Mouse (Mus musculus) intestine, embryonic 15.5 days (tissue): ENCODE measurements around the gene Nudt2. TPM values are rescaled to one million over a fixed set of nuclear protein-coding genes. Genes with fewer than 3 reads are reported as not detected.
"Not testable (repeated sequence)": the region's sequence is repeated elsewhere in the genome, so short reads cannot be mapped to it uniquely, and the experiment has no call there.

Experiments
- ATAC-seq: fragments of 200-750 bp; cut with Nextera tagmentation; 2 replicates; pipeline ENCODE4 v1.8.0; 2017; ENCODE audit warnings: moderate TSS enrichment, moderate library complexity
- H3K27ac ChIP-seq: fragments of 300-500 bp; sonication (generic); 2 replicates; pipeline ENCODE4 v1.5.1; 2015; ENCODE audit warnings: mild to moderate bottlenecking, inconsistent platforms
- H3K27me3 ChIP-seq: fragments of 300-500 bp; sonication (generic); replicated peaks from 2 replicates; pipeline ENCODE4 v1.6.1; 2015; ENCODE audit warnings: inconsistent platforms
- H3K36me3 ChIP-seq: fragments of 300-500 bp; sonication (generic); 2 replicates; pipeline ENCODE4 v1.6.1; 2015; ENCODE audit warnings: inconsistent platforms
- H3K4me1 ChIP-seq: fragments of 300-500 bp; sonication (generic); replicated peaks from 2 replicates; pipeline ENCODE4 v1.6.1; 2015; ENCODE audit warnings: inconsistent platforms
- H3K4me2 ChIP-seq: fragments of 300-500 bp; sonication (generic); replicated peaks from 2 replicates; pipeline ENCODE4 v1.6.1; 2015; ENCODE audit warnings: mild to moderate bottlenecking, inconsistent platforms
- H3K4me3 ChIP-seq: fragments of 300-500 bp; sonication (generic); replicated peaks from 2 replicates; pipeline ENCODE4 v1.5.1; 2015; ENCODE audit warnings: inconsistent platforms
- H3K9ac ChIP-seq: fragments of 300-500 bp; sonication (generic); 2 replicates; pipeline ENCODE4 v1.6.1; 2015; ENCODE audit warnings: inconsistent platforms
- H3K9me3 ChIP-seq: fragments of 300-500 bp; sonication (generic); 2 replicates; pipeline ENCODE4 v1.6.1; 2016; ENCODE audit warnings: inconsistent platforms
- WGBS: fragments of 180-500 bp; shearing (Covaris S2); methylation state at CpG from one replicate; pipeline ENCODE4 v1.1.7; 2015; 5-methylcytosine and 5-hydroxymethylcytosine counted together
- polyA plus RNA-seq: library from polyadenylated mRNA; unstranded; fragments of >200 nt; fragmentation: Nextera tagmentation; extraction: Ambion mirVana; gene quantifications from 2 replicates; pipeline ENCODE4 v1.2.1, GENCODE M21; 2015

The Nudt2 gene
- polyA plus RNA-seq: 61.4 and 62.3 TPM in 2 replicates

DNA sequence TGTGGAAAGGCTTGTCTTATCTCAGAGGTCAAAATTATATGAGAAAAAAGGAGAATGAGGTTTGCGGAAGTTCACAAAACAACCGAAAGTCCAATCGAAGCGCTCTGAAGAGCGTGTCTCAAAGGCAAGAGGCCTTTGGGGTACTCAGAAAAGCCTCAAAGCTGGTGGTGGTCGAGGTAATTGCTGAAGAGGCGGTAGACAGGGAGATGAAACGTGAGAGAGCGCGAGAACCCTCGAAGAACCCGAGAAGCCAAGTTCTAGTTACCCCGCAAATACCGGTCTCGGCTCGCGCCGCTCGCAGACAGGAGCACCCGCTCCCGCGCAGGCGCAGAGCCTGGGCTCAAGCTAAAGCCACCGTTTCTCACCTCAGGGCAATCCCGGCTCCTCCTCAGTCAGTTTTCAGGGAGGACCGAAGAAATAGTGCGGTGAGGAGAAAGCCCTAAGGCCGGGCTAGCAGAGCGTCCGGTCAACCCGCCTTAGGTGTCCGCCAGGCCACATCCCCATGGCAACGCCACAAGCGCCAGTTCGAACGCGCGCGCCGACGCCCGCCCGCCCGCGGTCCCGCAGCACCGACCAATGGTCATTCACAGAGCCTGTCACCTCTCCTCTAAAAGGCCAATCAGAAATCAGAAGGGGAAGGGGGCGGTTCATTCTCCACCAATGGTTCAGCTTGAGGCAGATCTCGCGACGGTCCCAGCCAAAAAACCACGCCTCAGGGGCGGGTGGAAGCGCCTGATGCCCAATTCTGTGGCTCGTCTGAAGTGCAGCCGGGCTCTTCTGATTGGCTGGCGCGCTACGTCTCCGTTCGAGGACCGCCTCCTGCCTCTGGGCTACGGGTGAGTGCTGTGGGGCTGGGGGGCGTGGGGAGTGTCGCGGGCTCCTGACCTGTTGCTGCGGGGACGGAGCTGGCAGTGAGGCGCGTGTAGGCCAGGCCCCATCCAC lies at the start of gene Nudt2, which contains the start of gene Kif24:
Nudt2 (plus strand) TSS at position 807 of the 942 bp plus-strand sequence.
Kif24 (minus strand) TSS at position 543 of the 942 bp plus-strand sequence.
- under 1% methylated on average over 70 of the region's 70 CpGs for WGBS

DNA sequence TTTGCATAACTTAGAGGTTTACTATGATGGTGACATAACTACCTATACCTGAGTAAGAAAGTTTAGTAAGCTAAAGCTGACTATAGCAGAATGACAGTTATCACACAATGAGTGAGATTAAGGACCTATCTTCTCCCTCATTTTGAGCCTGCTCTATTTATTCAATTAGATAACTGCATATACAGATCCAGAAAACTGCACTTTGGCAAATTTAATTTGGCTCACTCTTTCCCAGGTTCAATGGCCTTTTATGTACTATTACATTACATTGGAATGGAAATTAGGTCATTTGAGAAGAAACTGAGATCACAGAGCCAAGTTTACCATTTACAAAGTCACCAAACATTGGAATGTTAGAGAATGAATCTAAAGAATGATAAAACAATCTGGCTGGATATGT lies 48.0 kb upstream of the Nudt2 start:
- Histone ChIP-seq H3K9ac (no peak overlapping the region), H3K27ac (no peak overlapping the region), H3K9me3 (no peaks in the 10 kb centered on the region), H3K4me3 (no peak overlapping the region), H3K27me3 (no peaks in the 10 kb centered on the region), H3K36me3 (no peaks in the 10 kb centered on the region), H3K4me2 (no peak overlapping the region), H3K4me1 (no peaks in the 10 kb centered on the region)
- no peak for ATAC-seq

More for the DNA sequence above, at the start of gene Nudt2, which contains the start of gene Kif24:
- Histone ChIP-seq H3K4me3 (peak within 1 kb of the TSS; percentile 78), H3K36me3 (no peaks in the 10 kb centered on the region), H3K4me2 (peak within 1 kb of the TSS; percentile 75), H3K27ac (peak within 1 kb of the TSS; percentile 81), H3K4me1 (peaks cover 9% of the 10 kb centered on the region; the same call in 1 of the 2 replicates), H3K27me3 (no peaks in the 10 kb centered on the region), H3K9me3 (no peaks in the 10 kb centered on the region), H3K9ac (peak within 1 kb of the TSS; percentile 70)
- ATAC-seq: peak; percentile 99

DNA sequence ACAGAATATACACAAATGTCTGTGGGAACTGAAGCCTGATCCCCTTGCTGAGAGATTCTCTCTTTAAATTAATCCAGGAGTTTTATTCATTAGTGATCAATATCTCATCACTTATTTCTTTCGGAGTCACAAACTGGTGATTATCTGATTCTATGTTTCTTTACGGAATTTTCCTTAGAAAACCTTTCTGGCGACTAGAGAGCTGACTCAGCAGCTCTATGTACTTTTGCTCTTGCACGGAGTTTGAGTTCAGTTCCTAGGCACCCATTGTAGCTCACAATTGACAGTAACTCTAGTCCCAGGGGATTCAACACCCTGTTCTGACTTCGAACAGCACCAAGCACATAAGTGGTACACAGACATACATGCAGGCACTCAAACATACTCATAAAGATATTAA lies 26.0 kb upstream of the Nudt2 start:
- no peak overlapping the region for H3K27ac ChIP-seq
- no peak overlapping the region for H3K4me2 ChIP-seq
- no peaks in the 10 kb centered on the region for H3K36me3 ChIP-seq
- H3K9ac ChIP-seq: no peak overlapping the region
- H3K4me3 ChIP-seq: no peak overlapping the region
- no peaks in the 10 kb centered on the region for H3K9me3 ChIP-seq
- 85% methylated on average over 5 of the region's 5 CpGs for WGBS
- H3K4me1 ChIP-seq: no peaks in the 10 kb centered on the region
- ATAC-seq: no peak
- H3K27me3 ChIP-seq: no peaks in the 10 kb centered on the region

GRCm38 (mm10) chr4:41442790-41443302 lies 22.1 kb upstream of the Nudt2 start:
- no peaks in the 10 kb centered on the region for H3K27me3 ChIP-seq
- no peak overlapping the region for H3K9ac ChIP-seq
- H3K4me2 ChIP-seq: no peak overlapping the region
- no peaks in the 10 kb centered on the region for H3K36me3 ChIP-seq
- no peak overlapping the region for H3K4me3 ChIP-seq
- WGBS: 71% methylated on average over 4 of the region's 4 CpGs
- no peaks in the 10 kb centered on the region for H3K9me3 ChIP-seq
- H3K4me1 ChIP-seq: no peaks in the 10 kb centered on the region
- no peak for ATAC-seq
- no peak overlapping the region for H3K27ac ChIP-seq

DNA sequence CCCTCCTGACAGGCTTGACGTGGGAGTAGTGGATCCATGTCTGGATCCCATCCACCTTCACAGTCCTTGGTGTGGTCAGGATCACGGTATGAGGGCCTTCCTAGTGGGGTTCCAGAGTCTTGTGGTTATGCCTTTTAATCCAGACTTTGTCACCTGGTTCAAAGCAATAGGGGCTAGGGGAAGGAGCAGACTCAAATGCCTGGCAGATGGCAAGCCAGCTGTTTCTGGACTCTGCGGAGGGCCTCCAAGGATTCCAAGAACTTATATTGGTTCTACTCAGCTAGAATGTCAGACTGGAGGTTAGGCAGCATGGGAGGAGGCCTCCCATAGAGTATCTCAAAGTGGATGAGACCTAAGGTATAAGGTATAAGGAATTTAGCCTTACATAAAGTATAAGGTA lies 17.4 kb upstream of the Nudt2 start:
- H3K9me3 ChIP-seq: no peaks in the 10 kb centered on the region
- H3K4me1 ChIP-seq: no peaks in the 10 kb centered on the region
- H3K9ac ChIP-seq: no peak overlapping the region
- ATAC-seq: no peak
- H3K4me3 ChIP-seq: no peak overlapping the region
- 96% methylated on average over 3 of the region's 3 CpGs for WGBS
- H3K4me2 ChIP-seq: no peak overlapping the region
- H3K27ac ChIP-seq: no peak overlapping the region
- no peaks in the 10 kb centered on the region for H3K27me3 ChIP-seq
- H3K36me3 ChIP-seq: no peaks in the 10 kb centered on the region

DNA sequence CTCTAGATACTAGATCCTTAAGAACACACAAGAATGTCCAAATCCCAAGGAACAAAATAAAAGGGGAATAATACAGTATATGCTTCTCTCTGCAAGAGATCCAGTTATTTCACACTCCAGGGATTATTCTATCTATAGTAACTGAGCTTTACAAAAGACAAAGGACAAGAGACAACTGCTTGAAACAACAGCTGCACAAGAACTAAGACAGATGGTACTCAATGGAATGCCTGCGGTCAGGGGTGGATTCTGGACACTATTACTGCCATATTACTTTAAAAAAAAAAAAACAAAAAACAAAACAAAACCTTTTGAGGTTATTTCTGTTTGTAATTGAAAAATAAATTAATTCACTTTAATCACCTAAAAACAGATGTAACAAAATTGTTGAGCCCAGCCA lies 4.3 kb upstream of the Nudt2 start:
- H3K4me1 ChIP-seq: peaks cover 9% of the 10 kb centered on the region; the same call in 1 of the 2 replicates
- H3K27me3 ChIP-seq: no peaks in the 10 kb centered on the region
- no peak overlapping the region for H3K9ac ChIP-seq
- 92% methylated on average over 1 of the region's 1 CpGs for WGBS
- H3K27ac ChIP-seq: no peak overlapping the region
- H3K9me3 ChIP-seq: no peaks in the 10 kb centered on the region
- H3K36me3 ChIP-seq: no peaks in the 10 kb centered on the region
- no peak for ATAC-seq
- no peak overlapping the region for H3K4me2 ChIP-seq
- H3K4me3 ChIP-seq: no peak overlapping the region

DNA sequence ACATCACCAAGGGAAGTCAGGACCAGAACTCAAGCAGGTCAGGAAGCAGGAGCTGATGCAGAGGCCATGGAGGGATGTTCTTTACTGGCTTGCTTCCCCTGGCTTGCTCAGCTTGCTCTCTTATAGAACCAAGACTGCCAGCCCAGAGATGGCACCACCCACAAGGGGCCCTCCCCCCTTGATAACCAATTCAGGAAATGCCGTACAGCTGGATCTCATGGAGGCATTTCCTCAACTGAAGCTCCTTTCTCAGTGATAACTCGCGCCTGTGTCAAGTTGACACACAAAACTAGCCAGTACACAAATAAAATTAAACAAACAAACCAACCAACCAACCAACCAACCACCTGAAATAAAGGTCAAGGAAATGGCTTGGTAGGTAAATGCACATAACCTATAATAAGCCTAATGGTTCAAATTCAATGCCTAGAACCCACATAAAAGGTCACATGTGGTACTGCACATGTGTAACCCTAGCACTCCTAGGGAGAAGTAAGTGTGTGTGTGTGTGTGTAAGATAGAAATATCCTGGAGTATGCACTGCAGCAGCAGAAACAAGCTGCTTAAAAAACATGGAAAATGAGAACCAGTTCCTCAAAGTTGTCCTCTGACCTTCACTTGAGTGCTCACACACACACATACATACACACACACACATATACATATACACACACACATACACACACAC lies 1.8 kb upstream of the Nudt2 start:
- not testable (repeated sequence) for ATAC-seq, H3K27me3 ChIP-seq, H3K9ac ChIP-seq, H3K4me1 ChIP-seq, H3K27ac ChIP-seq, H3K9me3 ChIP-seq, H3K36me3 ChIP-seq
- Histone ChIP-seq H3K4me2 (peak overlapping the region; percentile 75), H3K4me3 (0 out of 2 replicates have a peak overlapping the region, but pooled peaks have one; percentile 78)
- WGBS: 62% methylated on average over 3 of the region's 3 CpGs

GRCm38 (mm10) chr4:41465287-41465665 lies 325 bp downstream of the Nudt2 start:
- H3K4me1 ChIP-seq: peaks cover 9% of the 10 kb centered on the region; the same call in 1 of the 2 replicates
- H3K36me3 ChIP-seq: no peaks in the 10 kb centered on the region
- H3K27ac ChIP-seq: peak overlapping the region; percentile 81
- H3K9ac ChIP-seq: peak overlapping the region; percentile 70
- 4% methylated on average over 17 of the region's 17 CpGs for WGBS
- no peaks in the 10 kb centered on the region for H3K9me3 ChIP-seq
- peak overlapping the region; percentile 78 for H3K4me3 ChIP-seq
- ATAC-seq: no peak
- H3K4me2 ChIP-seq: peak overlapping the region; percentile 58
- H3K27me3 ChIP-seq: no peaks in the 10 kb centered on the region

GRCm38 (mm10) chr4:41468396-41469080 lies 3.6 kb downstream of the Nudt2 start:
- no peaks in the 10 kb centered on the region for H3K9me3 ChIP-seq
- H3K4me3 ChIP-seq: no peak overlapping the region
- H3K4me2 ChIP-seq: no peak overlapping the region
- 56% methylated on average over 17 of the region's 17 CpGs for WGBS
- no peaks in the 10 kb centered on the region for H3K4me1 ChIP-seq
- no peaks in the 10 kb centered on the region for H3K27me3 ChIP-seq
- no peaks in the 10 kb centered on the region for H3K36me3 ChIP-seq
- no peak overlapping the region for H3K27ac ChIP-seq
- no peak overlapping the region for H3K9ac ChIP-seq
- ATAC-seq: no peak

DNA sequence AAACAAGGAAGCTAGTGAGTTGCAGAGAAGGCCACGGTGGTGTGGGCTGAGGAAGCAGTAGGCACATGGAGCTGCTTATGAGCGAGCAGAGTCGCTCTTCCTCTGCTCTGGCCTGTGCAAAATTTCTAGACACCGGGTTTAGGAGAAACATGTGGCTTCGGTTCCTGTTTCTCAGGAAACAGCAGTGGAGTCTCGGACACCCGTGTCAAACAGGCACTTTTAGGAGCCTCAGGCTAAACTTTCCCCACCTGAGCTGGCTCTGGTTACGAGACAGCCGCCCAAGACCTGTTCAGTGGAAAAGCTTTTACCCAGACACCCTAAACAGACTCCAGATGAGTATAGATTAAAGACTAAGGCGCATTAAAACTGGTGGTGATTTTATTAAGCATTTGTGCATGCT lies 4.2 kb downstream of the Nudt2 start:
- no peaks in the 10 kb centered on the region for H3K4me1 ChIP-seq
- WGBS: 85% methylated on average over 10 of the region's 10 CpGs
- no peaks in the 10 kb centered on the region for H3K36me3 ChIP-seq
- no peaks in the 10 kb centered on the region for H3K9me3 ChIP-seq
- no peaks in the 10 kb centered on the region for H3K27me3 ChIP-seq
- ATAC-seq: no peak
- no peak overlapping the region for H3K4me3 ChIP-seq
- H3K9ac ChIP-seq: no peak overlapping the region
- H3K27ac ChIP-seq: no peak overlapping the region
- H3K4me2 ChIP-seq: no peak overlapping the region

- no peak overlapping the region for H3K4me2 ChIP-seq
- H3K27ac ChIP-seq: no peak overlapping the region
- no peaks in the 10 kb centered on the region for H3K4me1 ChIP-seq
- H3K9ac ChIP-seq: no peak overlapping the region
- H3K36me3 ChIP-seq: no peaks in the 10 kb centered on the region
- no peaks in the 10 kb centered on the region for H3K27me3 ChIP-seq
- no peak for ATAC-seq
- no peaks in the 10 kb centered on the region for H3K9me3 ChIP-seq
- 62% methylated on average over 7 of the region's 7 CpGs for WGBS
- no peak overlapping the region for H3K4me3 ChIP-seq
Observed at GRCm38 (mm10) chr4:41470051-41470683, 5.2 kb downstream of the Nudt2 start.
